Mouse (Mus musculus): Measurements from ENCODE around the gene Ntm. TPM values are rescaled to one million over a fixed set of nuclear protein-coding genes. Genes with fewer than 3 reads are reported as not detected.
A peak's percentile ranks its signal among the peaks of the same experiment; 100 is the strongest.

The Ntm gene
- polyA plus RNA-seq, 1 experiment from 2014 or later, result 20.1 TPM

GRCm38 (mm10) chr9:29652854-29653253 lies 310.1 kb downstream of the Ntm start:
- Histone ChIP-seq H3K9ac (replicated peaks) (no peak overlapping the region), H3K4me2 (no peak overlapping the region), H3K36me3 (no peaks in the 10 kb centered on the region), H3K4me1 (replicated peaks) (peaks cover 14% of the 10 kb centered on the region), H3K9me3 (no peaks in the 10 kb centered on the region), H3K4me3 (replicated peaks) (no peak overlapping the region), H3K27ac (no peak overlapping the region), H3K27me3 (peaks cover 56% of the 10 kb centered on the region)
- 75% methylated on average over 7 of the region's 7 CpGs for WGBS
- ATAC-seq (ENCODE audit: insufficient number of reproducible peaks, insufficient read depth, low FRiP score, low TSS enrichment, low read depth), result no peak

- peaks cover 18% of the 10 kb centered on the region for H3K4me1 ChIP-seq (replicated peaks)
- ATAC-seq (ENCODE audit: insufficient number of reproducible peaks, insufficient read depth, low FRiP score, low TSS enrichment, low read depth), result no peak
- no peaks in the 10 kb centered on the region for H3K36me3 ChIP-seq
- no peak overlapping the region for H3K9ac ChIP-seq (replicated peaks)
- no peak overlapping the region for H3K4me3 ChIP-seq (replicated peaks)
- no peaks in the 10 kb centered on the region for H3K9me3 ChIP-seq
- H3K4me2 ChIP-seq, result no peak overlapping the region
- WGBS, result 21% methylated on average over 5 of the region's 5 CpGs
- H3K27ac ChIP-seq, result no peak overlapping the region
- peaks cover 59% of the 10 kb centered on the region for H3K27me3 ChIP-seq
Observed at GRCm38 (mm10) chr9:29651856-29652255, 311.1 kb downstream of the Ntm start.

GRCm38 (mm10) chr9:29651226-29651625 lies 311.7 kb downstream of the Ntm start:
- no peaks in the 10 kb centered on the region for H3K9me3 ChIP-seq
- WGBS, result 44% methylated on average over 4 of the region's 4 CpGs
- no peak overlapping the region for H3K4me2 ChIP-seq
- peaks cover 18% of the 10 kb centered on the region for H3K4me1 ChIP-seq (replicated peaks)
- peaks cover 61% of the 10 kb centered on the region for H3K27me3 ChIP-seq
- 0 out of 2 replicates have a peak, but pooled peaks have one; percentile 4 for ATAC-seq (ENCODE audit: insufficient number of reproducible peaks, insufficient read depth, low FRiP score, low TSS enrichment, low read depth)
- H3K27ac ChIP-seq, result no peak overlapping the region
- no peak overlapping the region for H3K4me3 ChIP-seq (replicated peaks)
- H3K36me3 ChIP-seq, result no peaks in the 10 kb centered on the region
- no peak overlapping the region for H3K9ac ChIP-seq (replicated peaks)

GRCm38 (mm10) chr9:29650679-29651078 lies 312.3 kb downstream of the Ntm start:
- Histone ChIP-seq H3K9ac (replicated peaks) (no peak overlapping the region), H3K4me1 (replicated peaks) (peaks cover 18% of the 10 kb centered on the region), H3K9me3 (no peaks in the 10 kb centered on the region), H3K27me3 (peaks cover 66% of the 10 kb centered on the region), H3K27ac (no peak overlapping the region), H3K4me3 (replicated peaks) (no peak overlapping the region), H3K4me2 (no peak overlapping the region), H3K36me3 (no peaks in the 10 kb centered on the region)
- ATAC-seq (ENCODE audit: insufficient number of reproducible peaks, insufficient read depth, low FRiP score, low TSS enrichment, low read depth), result peak; percentile 77
- 12% methylated on average over 4 of the region's 4 CpGs for WGBS

- Histone ChIP-seq H3K9me3 (no peaks in the 10 kb centered on the region), H3K4me2 (no peak overlapping the region), H3K36me3 (no peaks in the 10 kb centered on the region), H3K4me3 (replicated peaks) (no peak overlapping the region), H3K27ac (no peak overlapping the region), H3K9ac (replicated peaks) (no peak overlapping the region), H3K27me3 (peaks cover 70% of the 10 kb centered on the region), H3K4me1 (replicated peaks) (peaks cover 18% of the 10 kb centered on the region)
- WGBS, result 65% methylated on average over 5 of the region's 5 CpGs
- no peak for ATAC-seq (ENCODE audit: insufficient number of reproducible peaks, insufficient read depth, low FRiP score, low TSS enrichment, low read depth)
Observed at GRCm38 (mm10) chr9:29650266-29650665, 312.7 kb downstream of the Ntm start.

GRCm38 (mm10) chr9:29648256-29648655 lies 314.7 kb downstream of the Ntm start:
- no peak overlapping the region for H3K27ac ChIP-seq
- WGBS, result 93% methylated on average over 5 of the region's 5 CpGs
- peaks cover 70% of the 10 kb centered on the region for H3K27me3 ChIP-seq
- no peak overlapping the region for H3K9ac ChIP-seq (replicated peaks)
- ATAC-seq (ENCODE audit: insufficient number of reproducible peaks, insufficient read depth, low FRiP score, low TSS enrichment, low read depth), result no peak
- no peak overlapping the region for H3K4me3 ChIP-seq (replicated peaks)
- no peak overlapping the region for H3K4me2 ChIP-seq
- peaks cover 18% of the 10 kb centered on the region for H3K4me1 ChIP-seq (replicated peaks)
- H3K9me3 ChIP-seq, result no peaks in the 10 kb centered on the region
- no peaks in the 10 kb centered on the region for H3K36me3 ChIP-seq

GRCm38 (mm10) chr9:29647764-29648163 lies 315.2 kb downstream of the Ntm start:
- Histone ChIP-seq H3K4me1 (replicated peaks) (peaks cover 18% of the 10 kb centered on the region), H3K36me3 (no peaks in the 10 kb centered on the region), H3K4me3 (replicated peaks) (no peak overlapping the region), H3K27ac (no peak overlapping the region), H3K9me3 (no peaks in the 10 kb centered on the region), H3K9ac (replicated peaks) (no peak overlapping the region), H3K27me3 (peaks cover 65% of the 10 kb centered on the region), H3K4me2 (no peak overlapping the region)
- 58% methylated on average over 8 of the region's 8 CpGs for WGBS
- no peak for ATAC-seq (ENCODE audit: insufficient number of reproducible peaks, insufficient read depth, low FRiP score, low TSS enrichment, low read depth)

- Histone ChIP-seq H3K4me2 (no peak overlapping the region), H3K4me3 (replicated peaks) (no peak overlapping the region), H3K27me3 (peaks cover 48% of the 10 kb centered on the region), H3K4me1 (replicated peaks) (peaks cover 7% of the 10 kb centered on the region; the same call in 1 of the 2 replicates), H3K27ac (no peak overlapping the region), H3K9ac (replicated peaks) (no peak overlapping the region), H3K9me3 (no peaks in the 10 kb centered on the region), H3K36me3 (no peaks in the 10 kb centered on the region)
- ATAC-seq (ENCODE audit: insufficient number of reproducible peaks, insufficient read depth, low FRiP score, low TSS enrichment, low read depth), result no peak
- 33% methylated on average over 8 of the region's 8 CpGs for WGBS
Observed at GRCm38 (mm10) chr9:29645796-29646400, 317.0 kb downstream of the Ntm start.

- Histone ChIP-seq H3K4me3 (replicated peaks) (no peak overlapping the region), H3K4me2 (no peak overlapping the region), H3K27me3 (peaks cover 30% of the 10 kb centered on the region), H3K9me3 (no peaks in the 10 kb centered on the region), H3K4me1 (replicated peaks) (peaks cover 6% of the 10 kb centered on the region; the same call in 1 of the 2 replicates), H3K27ac (no peak overlapping the region), H3K9ac (replicated peaks) (no peak overlapping the region), H3K36me3 (no peaks in the 10 kb centered on the region)
- ATAC-seq (ENCODE audit: insufficient number of reproducible peaks, insufficient read depth, low FRiP score, low TSS enrichment, low read depth), result no peak
- WGBS, result 20% methylated on average over 11 of the region's 11 CpGs
Observed at GRCm38 (mm10) chr9:29642997-29643657, 319.8 kb downstream of the Ntm start.

GRCm38 (mm10) chr9:29637335-29637734 lies 325.6 kb downstream of the Ntm start:
- Histone ChIP-seq H3K36me3 (no peaks in the 10 kb centered on the region), H3K27ac (no peak overlapping the region), H3K4me2 (no peak overlapping the region), H3K4me3 (replicated peaks) (no peak overlapping the region), H3K9ac (replicated peaks) (no peak overlapping the region), H3K9me3 (no peaks in the 10 kb centered on the region), H3K4me1 (replicated peaks) (no peaks in the 10 kb centered on the region), H3K27me3 (no peaks in the 10 kb centered on the region)
- 83% methylated on average over 8 of the region's 8 CpGs for WGBS
- no peak for ATAC-seq (ENCODE audit: insufficient number of reproducible peaks, insufficient read depth, low FRiP score, low TSS enrichment, low read depth)

- no peak overlapping the region for H3K27ac ChIP-seq
- H3K9me3 ChIP-seq, result peaks cover 5% of the 10 kb centered on the region; the same call in 1 of the 2 replicates
- H3K4me1 ChIP-seq (replicated peaks), result no peaks in the 10 kb centered on the region
- H3K9ac ChIP-seq (replicated peaks), result no peak overlapping the region
- no peaks in the 10 kb centered on the region for H3K27me3 ChIP-seq
- no peak overlapping the region for H3K4me3 ChIP-seq (replicated peaks)
- H3K36me3 ChIP-seq, result no peaks in the 10 kb centered on the region
- no peak overlapping the region for H3K4me2 ChIP-seq
- no peak for ATAC-seq (ENCODE audit: insufficient number of reproducible peaks, insufficient read depth, low FRiP score, low TSS enrichment, low read depth)
- WGBS, result 63% methylated on average over 5 of the region's 5 CpGs
Observed at GRCm38 (mm10) chr9:29617181-29617580, 345.8 kb downstream of the Ntm start.

Data from limb, embryonic 12.5 days (tissue).